Mouse (Mus musculus) midbrain, embryonic 16.5 days (tissue): Measurements from ENCODE around the gene Aebp1. TPM values are rescaled to one million over a fixed set of nuclear protein-coding genes. Genes with fewer than 3 reads are reported as not detected.

Experiments
- ATAC-seq: fragments of 200-750 bp; cut with Nextera tagmentation; 2 replicates; pipeline ENCODE4 v1.8.0; 2017; ENCODE audit warnings: moderate TSS enrichment
- H3K27ac ChIP-seq: fragments of 300-500 bp; sonication (generic); 2 replicates; pipeline ENCODE4 v1.5.1; 2014; ENCODE audit warnings: mild to moderate bottlenecking, low read length, mixed read lengths
- H3K27me3 ChIP-seq: fragments of 300-500 bp; sonication (generic); 2 replicates; pipeline ENCODE4 v1.6.1; 2014; ENCODE audit warnings: low read depth, low read length, mixed read lengths; ENCODE audit not compliant: control insufficient read depth, insufficient read depth
- H3K36me3 ChIP-seq: fragments of 300-500 bp; sonication (generic); 2 replicates; pipeline ENCODE4 v1.6.1; 2014; ENCODE audit warnings: mild to moderate bottlenecking, low read length, moderate library complexity, mixed read lengths; ENCODE audit not compliant: control insufficient read depth, insufficient read depth
- H3K4me1 ChIP-seq: fragments of 300-500 bp; sonication (generic); 2 replicates; pipeline ENCODE4 v1.6.1; 2014; ENCODE audit warnings: mild to moderate bottlenecking, low read length, mixed read lengths; ENCODE audit not compliant: control insufficient read depth, insufficient read depth
- H3K4me2 ChIP-seq: fragments of 300-500 bp; sonication (generic); 2 replicates; pipeline ENCODE4 v1.6.1; 2014; ENCODE audit warnings: mild to moderate bottlenecking, low read length, mixed read lengths
- H3K4me3 ChIP-seq: fragments of 300-500 bp; sonication (generic); 2 replicates; pipeline ENCODE4 v1.5.1; 2014; ENCODE audit warnings: low read depth, mild to moderate bottlenecking, low read length, moderate library complexity, mixed read lengths
- H3K9ac ChIP-seq: fragments of 300-500 bp; sonication (generic); 2 replicates; pipeline ENCODE4 v1.6.1; 2014; ENCODE audit warnings: low read depth, low read length, mixed read lengths
- H3K9me3 ChIP-seq: fragments of 300-500 bp; sonication (generic); replicated peaks from 2 replicates; pipeline ENCODE4 v1.6.1; 2014; ENCODE audit warnings: mild to moderate bottlenecking, low read length, mixed read lengths; ENCODE audit not compliant: control insufficient read depth, poor library complexity, severe bottlenecking
- WGBS: fragments of 180-500 bp; shearing (Covaris S2); extraction: QIAGEN DNeasy Blood & Tissue Kit; methylation state at CpG from one replicate; pipeline ENCODE4 v1.1.7; 2014; 5-methylcytosine and 5-hydroxymethylcytosine counted together
- polyA plus RNA-seq: library from polyadenylated mRNA; unstranded; fragments of >200 nt; fragmentation: Nextera tagmentation; extraction: Ambion mirVana; gene quantifications from 2 replicates; pipeline ENCODE4 v1.2.1, GENCODE M21; 2015

Aebp1 gene
- polyA plus RNA-seq, 1 experiment from 2014 or later, result 16.4 TPM

DNA sequence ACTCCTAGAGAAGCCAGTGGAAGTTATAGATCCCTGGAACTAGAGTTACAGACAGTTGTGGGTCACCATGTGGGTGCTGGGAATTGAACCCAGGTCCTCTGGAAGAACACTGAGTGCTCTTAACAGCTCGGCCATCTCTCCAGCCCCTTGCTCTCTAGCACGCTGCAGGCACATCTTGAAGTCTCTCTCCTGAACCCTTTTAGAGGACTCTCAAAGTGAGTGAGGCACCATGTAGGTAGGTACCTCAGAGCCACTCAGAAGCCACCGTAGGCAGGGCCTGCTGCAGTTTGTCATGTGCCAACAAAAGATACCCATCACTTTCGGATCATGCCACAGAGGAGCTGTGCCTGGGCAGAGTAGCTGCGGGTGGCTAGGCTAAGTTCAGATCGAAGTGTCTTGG, 43.1 kb downstream of the Aebp1 start:
- Histone ChIP-seq H3K27me3 (no peaks in the 10 kb centered on the region), H3K4me1 (peaks cover 19% of the 10 kb centered on the region), H3K27ac (no peak overlapping the region), H3K9ac (no peak overlapping the region), H3K36me3 (no peaks in the 10 kb centered on the region), H3K9me3 (no peaks in the 10 kb centered on the region), H3K4me2 (no peak overlapping the region), H3K4me3 (no peak overlapping the region)
- WGBS, result 95% methylated on average over 6 of the region's 6 CpGs
- ATAC-seq, result no peak

DNA sequence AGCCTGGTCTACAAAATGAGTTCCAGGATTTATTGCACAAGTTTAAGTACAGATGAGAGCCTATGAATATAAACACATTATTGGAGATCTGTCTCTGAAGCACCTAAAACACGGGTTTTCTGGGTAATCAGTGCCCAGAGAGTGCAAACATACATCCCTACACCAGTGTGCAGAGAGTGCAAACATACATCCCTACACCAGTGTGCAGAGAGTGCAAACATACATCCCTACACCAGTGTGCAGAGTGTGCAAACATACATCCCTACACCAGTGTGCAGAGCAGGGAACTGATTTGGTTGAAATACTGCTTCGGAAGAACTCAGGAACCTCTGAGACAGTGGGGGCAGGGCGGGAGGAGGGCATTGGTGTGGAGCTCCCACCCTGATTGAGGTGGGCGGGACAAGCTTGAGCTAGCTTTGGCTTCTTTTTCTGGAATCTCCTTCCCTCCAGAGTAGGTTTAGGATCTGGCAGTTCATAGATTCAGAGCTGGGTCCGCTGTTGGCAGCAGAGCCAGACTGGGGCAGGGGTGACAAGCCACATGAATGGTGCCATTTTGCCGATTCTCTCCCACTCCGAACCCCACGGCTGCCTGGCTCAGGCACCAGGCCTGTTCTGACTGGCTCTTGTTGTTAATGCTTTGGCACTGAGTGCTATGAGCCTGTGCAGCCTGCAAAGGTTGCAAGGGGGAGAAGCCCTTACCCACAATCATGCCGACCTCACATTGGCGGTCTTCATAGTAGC, 44.2 kb downstream of the Aebp1 start:
- peaks cover 18% of the 10 kb centered on the region for H3K4me1 ChIP-seq
- 81% methylated on average over 10 of the region's 10 CpGs for WGBS
- H3K27me3 ChIP-seq, result no peaks in the 10 kb centered on the region
- no peak overlapping the region for H3K9ac ChIP-seq
- no peak for ATAC-seq
- H3K27ac ChIP-seq, result no peak overlapping the region
- no peak overlapping the region for H3K4me2 ChIP-seq
- H3K4me3 ChIP-seq, result no peak overlapping the region
- H3K9me3 ChIP-seq, result no peaks in the 10 kb centered on the region
- no peaks in the 10 kb centered on the region for H3K36me3 ChIP-seq

DNA sequence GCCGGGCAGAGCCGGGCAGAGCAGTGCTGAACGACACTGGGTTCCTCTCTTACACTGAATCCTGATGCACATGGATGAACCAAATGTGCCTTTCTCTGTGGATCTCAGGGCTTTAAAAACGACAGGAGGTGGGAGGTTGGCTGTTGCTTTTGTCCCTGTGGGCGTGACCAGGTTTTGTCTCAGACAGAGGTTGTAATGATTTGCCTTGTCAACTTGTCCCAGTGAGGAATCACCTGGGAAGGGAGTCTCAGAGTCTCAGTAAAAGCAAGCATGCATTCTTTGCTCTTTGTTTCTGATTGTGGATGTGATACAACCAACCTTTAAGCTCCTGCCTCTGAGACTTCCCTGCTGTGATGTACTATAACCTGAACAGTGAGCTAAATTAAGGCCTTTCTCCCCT, 45.3 kb downstream of the Aebp1 start:
- Histone ChIP-seq H3K27me3 (no peaks in the 10 kb centered on the region), H3K9ac (no peak overlapping the region), H3K9me3 (no peaks in the 10 kb centered on the region), H3K4me2 (no peak overlapping the region), H3K4me3 (no peak overlapping the region), H3K36me3 (no peaks in the 10 kb centered on the region), H3K27ac (no peak overlapping the region), H3K4me1 (peaks cover 9% of the 10 kb centered on the region)
- WGBS, result 39% methylated on average over 5 of the region's 5 CpGs
- no peak for ATAC-seq

DNA sequence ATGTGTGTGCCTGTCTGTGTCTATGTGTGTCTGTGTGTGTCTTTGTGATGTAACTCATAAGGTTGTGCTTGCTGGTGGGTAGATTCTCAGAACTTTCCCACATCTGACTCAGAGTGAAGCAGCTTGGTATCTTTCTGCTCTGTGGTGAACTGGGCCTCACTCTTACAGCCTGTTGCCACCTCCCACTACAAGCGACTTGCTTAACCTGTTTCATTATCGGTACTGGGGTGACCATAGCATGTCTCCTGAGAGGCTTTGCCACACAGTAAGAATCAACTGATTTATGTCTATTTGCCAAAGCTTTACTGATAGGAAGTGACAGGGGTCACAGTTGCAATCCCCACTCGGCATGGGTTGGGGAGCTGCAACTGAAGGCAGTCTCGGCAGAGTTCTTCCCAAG, 46.9 kb downstream of the Aebp1 start:
- H3K4me1 ChIP-seq, result no peaks in the 10 kb centered on the region
- 79% methylated on average over 4 of the region's 4 CpGs for WGBS
- H3K36me3 ChIP-seq, result no peaks in the 10 kb centered on the region
- H3K4me2 ChIP-seq, result no peak overlapping the region
- ATAC-seq, result no peak
- no peaks in the 10 kb centered on the region for H3K9me3 ChIP-seq
- no peak overlapping the region for H3K27ac ChIP-seq
- H3K27me3 ChIP-seq, result no peaks in the 10 kb centered on the region
- no peak overlapping the region for H3K9ac ChIP-seq
- no peak overlapping the region for H3K4me3 ChIP-seq

DNA sequence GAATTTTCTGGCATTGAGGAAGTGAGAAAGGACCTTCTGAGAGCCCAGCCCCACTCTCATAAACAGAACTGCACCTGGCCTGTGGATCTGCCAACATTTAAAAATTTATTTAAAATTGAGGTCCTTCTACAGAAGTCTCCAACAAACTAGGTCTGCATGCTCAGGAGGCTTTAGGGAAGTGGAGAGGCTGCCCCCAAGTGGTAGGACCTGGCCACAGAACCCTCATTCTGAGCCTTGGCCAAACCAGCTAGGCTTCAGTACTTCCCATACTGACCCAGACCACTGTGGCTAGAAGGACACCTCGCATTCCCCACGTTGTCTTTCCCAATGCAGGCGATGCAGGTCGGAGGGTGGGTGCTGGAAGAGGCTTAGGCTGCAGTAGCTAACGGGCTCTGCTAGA, 50.9 kb downstream of the Aebp1 start:
- WGBS, result 36% methylated on average over 5 of the region's 5 CpGs
- Histone ChIP-seq H3K4me2 (no peak overlapping the region), H3K27me3 (no peaks in the 10 kb centered on the region)

GRCm38 (mm10) chr11:5913256-5913655, 51.5 kb downstream of the Aebp1 start:
- 67% methylated on average over 8 of the region's 8 CpGs for WGBS
- Histone ChIP-seq H3K27ac (no peak overlapping the region), H3K27me3 (no peaks in the 10 kb centered on the region), H3K9ac (no peak overlapping the region), H3K36me3 (no peaks in the 10 kb centered on the region), H3K9me3 (no peaks in the 10 kb centered on the region), H3K4me2 (no peak overlapping the region), H3K4me1 (no peaks in the 10 kb centered on the region), H3K4me3 (no peak overlapping the region)
- no peak for ATAC-seq

More for the DNA sequence above, 50.9 kb downstream of the Aebp1 start:
- Histone ChIP-seq H3K36me3 (no peaks in the 10 kb centered on the region), H3K9ac (no peak overlapping the region), H3K4me1 (no peaks in the 10 kb centered on the region), H3K9me3 (no peaks in the 10 kb centered on the region), H3K27ac (no peak overlapping the region), H3K4me3 (no peak overlapping the region)
- ATAC-seq, result no peak

GRCm38 (mm10) chr11:5913936-5914335, 52.2 kb downstream of the Aebp1 start:
- Histone ChIP-seq H3K27me3 (no peaks in the 10 kb centered on the region), H3K9me3 (no peaks in the 10 kb centered on the region), H3K36me3 (no peaks in the 10 kb centered on the region), H3K9ac (no peak overlapping the region), H3K4me3 (no peak overlapping the region), H3K27ac (no peak overlapping the region), H3K4me1 (no peaks in the 10 kb centered on the region), H3K4me2 (no peak overlapping the region)
- WGBS, result 79% methylated on average over 4 of the region's 4 CpGs
- no peak for ATAC-seq

GRCm38 (mm10) chr11:5914940-5915339, 53.2 kb downstream of the Aebp1 start:
- ATAC-seq, result no peak
- Histone ChIP-seq H3K27ac (no peak overlapping the region), H3K27me3 (no peaks in the 10 kb centered on the region), H3K4me3 (no peak overlapping the region), H3K9ac (no peak overlapping the region), H3K4me2 (no peak overlapping the region), H3K36me3 (no peaks in the 10 kb centered on the region), H3K9me3 (no peaks in the 10 kb centered on the region), H3K4me1 (no peaks in the 10 kb centered on the region)
- WGBS, result 56% methylated on average over 5 of the region's 5 CpGs

- no peak overlapping the region for H3K9ac ChIP-seq
- 87% methylated on average over 5 of the region's 5 CpGs for WGBS
- H3K9me3 ChIP-seq, result no peaks in the 10 kb centered on the region
- H3K36me3 ChIP-seq, result no peaks in the 10 kb centered on the region
- H3K4me1 ChIP-seq, result no peaks in the 10 kb centered on the region
- no peak overlapping the region for H3K27ac ChIP-seq
- no peak for ATAC-seq
- H3K27me3 ChIP-seq, result no peaks in the 10 kb centered on the region
- H3K4me3 ChIP-seq, result no peak overlapping the region
- no peak overlapping the region for H3K4me2 ChIP-seq
Observed at GRCm38 (mm10) chr11:5915429-5916177, 53.9 kb downstream of the Aebp1 start.
